Mouse (Mus musculus) spleen, adult 18-20 months (tissue): ENCODE data around the gene Col4a4.

Experiments used
- DNase-seq, 2 experiments: peaks; one replicate each; pipeline ENCODE4 v3.0.0; 2022; ENCODE audit warnings: mixed read lengths in 2 of 2

The Col4a4 gene

GRCm38 (mm10) chr1:82410548-82410947 is 176.1 kb downstream of the Col4a4 start:
- DNase-seq: no peak

GRCm38 (mm10) chr1:82409271-82409670 is 177.4 kb downstream of the Col4a4 start:
- no peak for DNase-seq

- no peak for DNase-seq
Measured at GRCm38 (mm10) chr1:82407786-82408185, 178.9 kb downstream of the Col4a4 start.
